Mouse (Mus musculus) ES-E14 (cell line): ENCODE results near the gene Tubgcp3. TPM values are rescaled to one million over a fixed set of nuclear protein-coding genes. Genes with fewer than 3 reads are reported as not detected.

ENCODE experiments used
- DNase-seq: peaks from one replicate; pipeline ENCODE4 v3.0.0-alpha.2; 2013; ENCODE audit warnings: low read depth, low spot score
- H3K27ac ChIP-seq: 2 replicates; pipeline ENCODE4 v1.5.1; 2012; ENCODE audit warnings: low read depth, mild to moderate bottlenecking, low read length, moderate library complexity, mixed read lengths; ENCODE audit not compliant: poor library complexity, insufficient read depth, severe bottlenecking
- H3K36me3 ChIP-seq: 2 replicates; pipeline ENCODE4 v1.6.1; 2012; ENCODE audit warnings: mild to moderate bottlenecking, low read length, moderate library complexity, mixed read lengths; ENCODE audit not compliant: control insufficient read depth, poor library complexity, insufficient read depth, severe bottlenecking
- H3K4me1 ChIP-seq, 2 experiments: fragments of 150-350 bp in 1 of 2; sonication (generic) in 1 of 2; 2 replicates each; pipeline ENCODE4 v1.6.1; 2012; ENCODE audit warnings: low read length in 2 of 2, mild to moderate bottlenecking in 1 of 2, mixed read lengths in 1 of 2; ENCODE audit not compliant: control insufficient read depth in 2 of 2, insufficient read depth in 2 of 2, poor library complexity in 1 of 2
- H3K4me3 ChIP-seq, 2 experiments: fragments of 150-350 bp in 1 of 2; sonication (generic) in 1 of 2; 2 replicates each; pipeline ENCODE4 v1.5.1; 2012; ENCODE audit warnings: low read length in 2 of 2, low read depth in 1 of 2, mild to moderate bottlenecking in 1 of 2, mixed read lengths in 1 of 2; ENCODE audit not compliant: insufficient read depth in 1 of 2, poor library complexity in 1 of 2, severe bottlenecking in 1 of 2
- H3K9ac ChIP-seq: 2 replicates; pipeline ENCODE4 v1.6.1; 2012; ENCODE audit warnings: low read depth, mild to moderate bottlenecking, low read length, mixed read lengths; ENCODE audit not compliant: poor library complexity, insufficient read depth, severe bottlenecking
- H3K9me3 ChIP-seq: fragments of 150-350 bp; sonication (generic); 2 replicates; pipeline ENCODE4 v1.6.1; 2012; ENCODE audit warnings: low read depth, mild to moderate bottlenecking, low read length; ENCODE audit not compliant: control insufficient read depth, insufficient read depth
- CHD2 ChIP-seq: IDR thresholded peaks from 2 replicates; pipeline ENCODE4 v1.6.1; 2014; ENCODE audit warnings: mild to moderate bottlenecking, low read depth, low read length, inconsistent platforms
- HCFC1 ChIP-seq: IDR thresholded peaks from 2 replicates; pipeline ENCODE4 v1.6.1; 2012; ENCODE audit warnings: low read length, inconsistent platforms, borderline replicate concordance; ENCODE audit not compliant: insufficient read depth
- MAFK ChIP-seq: IDR thresholded peaks from 2 replicates; pipeline ENCODE4 v1.6.1; 2014; ENCODE audit warnings: mild to moderate bottlenecking, low read depth, low read length, inconsistent platforms; ENCODE audit not compliant: insufficient read depth
- ZC3H11A ChIP-seq: IDR thresholded peaks from 2 replicates; pipeline ENCODE4 v1.6.1; 2012; ENCODE audit warnings: low read depth, mild to moderate bottlenecking, inconsistent platforms, low read length, borderline replicate concordance
- ZNF384 ChIP-seq: IDR thresholded peaks from 2 replicates; pipeline ENCODE4 v1.6.1; 2012; ENCODE audit warnings: low read depth, low read length, inconsistent platforms
- in situ Hi-C, 2 experiments: fragments of 600-800 bp; cut with MboI; formaldehyde crosslinking; loops; one replicate each; pipeline ENCODE4 v1.15.1; 2025; ENCODE audit warnings: low sequenced_read_pairs in 2 of 2, inconsistent platforms in 1 of 2; ENCODE audit not compliant: unreplicated experiment in 2 of 2
- total RNA-seq: library from RNA; depleted of rRNA; stranded (reverse); fragments of 300-350 nt; gene quantifications from 2 replicates; pipeline ENCODE4 v1.2.3, GENCODE M21; 2012; rRNA removed

Tubgcp3 gene
- total RNA-seq, 1 experiment = 24.5 TPM

DNA sequence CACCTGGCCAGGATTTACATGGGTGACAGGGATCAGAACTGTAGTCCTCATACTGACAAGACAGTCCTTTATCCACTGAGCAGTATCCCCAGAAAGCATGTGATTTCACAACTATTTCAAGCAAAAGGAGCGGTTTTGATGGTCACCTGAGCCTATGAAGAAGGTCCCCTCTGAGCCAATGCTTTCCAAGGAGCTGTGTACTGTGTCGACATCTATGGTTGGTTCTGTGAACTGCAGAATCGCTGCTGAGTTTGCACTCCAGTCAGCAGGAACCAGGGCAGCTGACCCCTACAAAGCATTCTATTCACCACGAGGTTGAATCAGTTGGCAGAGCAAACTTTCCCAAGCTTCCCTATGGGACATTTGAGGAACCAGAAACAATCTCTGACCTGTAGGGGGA, 107.7 kb downstream of the Tubgcp3 start:
- Histone ChIP-seq H3K36me3 (no peaks in the 10 kb centered on the region), H3K4me1 (no peaks in the 10 kb centered on the region), H3K9me3 (no peaks in the 10 kb centered on the region), H3K27ac (no peak overlapping the region), H3K4me3 (no peak overlapping the region), H3K9ac (no peak overlapping the region)
- peak; percentile 44 for DNase-seq
- in situ Hi-C loops = loop anchor here (5.0 to 25.0 kb wide), 2 partner anchors 172 to 577 kb away; no protein-coding TSS in a partner anchor
- TF ChIP-seq HCFC1 = no peak
- TF ChIP-seq MAFK = peak; percentile 84
- peak; percentile 93; the same call in 1 of the 2 replicates for TF ChIP-seq ZC3H11A
- TF ChIP-seq CHD2 = no peak
- TF ChIP-seq ZNF384 = no peak

Other genes starting within 250 kb of the Tubgcp3 start
- not detected in 2 replicates for gene Spaca7, start 99.2 kb downstream of the Tubgcp3 start, total RNA-seq
- gene Atp11a, start 84.8 kb upstream of the Tubgcp3 start, total RNA-seq = 65.9 and 113 TPM in 2 replicates
- gene Mcf2l, start 201.6 kb upstream of the Tubgcp3 start, total RNA-seq = 16.0 and 26.7 TPM in 2 replicates